Mouse (Mus musculus): Measurements from ENCODE around the gene Epgn.

- TF ChIP-seq CTCF (conservative IDR thresholded peaks at IDR 0.05; ENCODE audit: insufficient read depth, insufficient read length, low read depth, low read length) (no peak), POLR2A (IDR thresholded peaks at IDR 0.05; ENCODE audit: low read depth, low read length) (no peak)
Observed at GRCm38 (mm10) chr5:91015216-91015615, 12.0 kb upstream of the Epgn start.

All from kidney, adult 2 months (tissue).